Mouse (Mus musculus) megakaryocyte, embryonic 14.5 days (primary cell): ENCODE measurements around the gene Ankrd50. TPM values are rescaled to one million over a fixed set of nuclear protein-coding genes. Genes with fewer than 3 reads are reported as not detected.

Source experiments
- H3K27me3 ChIP-seq: replicated peaks from 2 replicates; pipeline ENCODE3; 2012; ENCODE audit warnings: inconsistent platforms
- H3K36me3 ChIP-seq: replicated peaks from 2 replicates; pipeline ENCODE3; 2012; ENCODE audit warnings: low read length, inconsistent platforms, mixed read lengths
- H3K4me1 ChIP-seq: 2 replicates; pipeline ENCODE4 v1.6.1; 2012; ENCODE audit warnings: inconsistent platforms
- H3K4me3 ChIP-seq: replicated peaks from 2 replicates; pipeline ENCODE3; 2012; ENCODE audit warnings: moderate library complexity, mild to moderate bottlenecking, inconsistent platforms
- H3K9me3 ChIP-seq: 2 replicates; pipeline ENCODE4 v1.6.1; 2012; ENCODE audit warnings: inconsistent platforms
- FLI1 ChIP-seq: IDR thresholded peaks from 2 replicates; pipeline ENCODE4 v1.6.1; 2012; ENCODE audit warnings: low read length, inconsistent platforms, mixed read lengths
- GATA1 ChIP-seq: IDR thresholded peaks from 3 replicates; pipeline ENCODE4 v1.6.1; 2012; ENCODE audit warnings: mixed read lengths, low read length, inconsistent platforms, borderline replicate concordance
- polyA plus RNA-seq: library from polyadenylated mRNA; stranded (reverse); fragments of >175 nt; gene quantifications from 2 replicates; pipeline ENCODE4 v1.2.3, GENCODE M21; 2012; ENCODE audit warnings: low replicate concordance; ENCODE audit not compliant: insufficient read depth

The Ankrd50 gene
- 1.1 and 1.2 TPM in 2 replicates for polyA plus RNA-seq

- TF ChIP-seq FLI1 (no peak), GATA1 (no peak)
- Histone ChIP-seq H3K27me3 (peaks cover 17% of the 10 kb centered on the region), H3K4me1 (peaks cover 14% of the 10 kb centered on the region), H3K9me3 (no peaks in the 10 kb centered on the region), H3K4me3 (peak within 1 kb of the TSS; percentile 95), H3K36me3 (peaks cover 3% of the 10 kb centered on the region)
Observed at GRCm38 (mm10) chr3:38484191-38485106, at the start of gene Ankrd50. Gene Ankrd50, minus strand, starts transcription at chr3:38484844.

GRCm38 (mm10) chr3:38534245-38534644, 49.6 kb upstream of the Ankrd50 start:
- TF ChIP-seq GATA1 (no peak), FLI1 (no peak)
- Histone ChIP-seq H3K4me1 (no peaks in the 10 kb centered on the region), H3K36me3 (no peaks in the 10 kb centered on the region), H3K9me3 (no peaks in the 10 kb centered on the region), H3K27me3 (no peaks in the 10 kb centered on the region), H3K4me3 (no peak overlapping the region)

- no peaks in the 10 kb centered on the region for H3K9me3 ChIP-seq
- no peak for TF ChIP-seq FLI1
- no peak for TF ChIP-seq GATA1
- no peaks in the 10 kb centered on the region for H3K36me3 ChIP-seq
- no peaks in the 10 kb centered on the region for H3K27me3 ChIP-seq
- H3K4me3 ChIP-seq: no peak overlapping the region
- H3K4me1 ChIP-seq: no peaks in the 10 kb centered on the region
Observed at GRCm38 (mm10) chr3:38520426-38520825, 35.8 kb upstream of the Ankrd50 start.

GRCm38 (mm10) chr3:38519971-38520370, 35.3 kb upstream of the Ankrd50 start:
- Histone ChIP-seq H3K4me1 (no peaks in the 10 kb centered on the region), H3K9me3 (no peaks in the 10 kb centered on the region), H3K36me3 (no peaks in the 10 kb centered on the region), H3K4me3 (no peak overlapping the region), H3K27me3 (no peaks in the 10 kb centered on the region)
- TF ChIP-seq GATA1 (no peak), FLI1 (no peak)

GRCm38 (mm10) chr3:38503606-38504005, 19.0 kb upstream of the Ankrd50 start:
- no peaks in the 10 kb centered on the region for H3K27me3 ChIP-seq
- no peaks in the 10 kb centered on the region for H3K4me1 ChIP-seq
- no peak for TF ChIP-seq GATA1
- no peak for TF ChIP-seq FLI1
- no peak overlapping the region for H3K4me3 ChIP-seq
- H3K9me3 ChIP-seq: no peaks in the 10 kb centered on the region
- no peaks in the 10 kb centered on the region for H3K36me3 ChIP-seq

- Histone ChIP-seq H3K9me3 (no peaks in the 10 kb centered on the region), H3K27me3 (peaks cover 2% of the 10 kb centered on the region), H3K36me3 (no peaks in the 10 kb centered on the region), H3K4me1 (no peaks in the 10 kb centered on the region), H3K4me3 (no peak overlapping the region)
- TF ChIP-seq FLI1 (no peak), GATA1 (no peak)
Observed at GRCm38 (mm10) chr3:38502156-38502555, 17.5 kb upstream of the Ankrd50 start.

GRCm38 (mm10) chr3:38501739-38502138, 17.1 kb upstream of the Ankrd50 start:
- no peaks in the 10 kb centered on the region for H3K4me1 ChIP-seq
- no peaks in the 10 kb centered on the region for H3K9me3 ChIP-seq
- TF ChIP-seq GATA1 (no peak), FLI1 (no peak)
- peaks cover 2% of the 10 kb centered on the region for H3K27me3 ChIP-seq
- no peaks in the 10 kb centered on the region for H3K36me3 ChIP-seq
- H3K4me3 ChIP-seq: no peak overlapping the region

- no peaks in the 10 kb centered on the region for H3K4me1 ChIP-seq
- no peak overlapping the region for H3K4me3 ChIP-seq
- H3K36me3 ChIP-seq: no peaks in the 10 kb centered on the region
- peaks cover 2% of the 10 kb centered on the region for H3K27me3 ChIP-seq
- no peaks in the 10 kb centered on the region for H3K9me3 ChIP-seq
- no peak for TF ChIP-seq GATA1
Observed at GRCm38 (mm10) chr3:38501316-38501715, 16.7 kb upstream of the Ankrd50 start.

- no peaks in the 10 kb centered on the region for H3K36me3 ChIP-seq
- H3K9me3 ChIP-seq: no peaks in the 10 kb centered on the region
- no peak overlapping the region for H3K4me3 ChIP-seq
- peaks cover 5% of the 10 kb centered on the region for H3K27me3 ChIP-seq
- TF ChIP-seq GATA1 (no peak), FLI1 (no peak)
- no peaks in the 10 kb centered on the region for H3K4me1 ChIP-seq
Observed at GRCm38 (mm10) chr3:38498561-38498960, 13.9 kb upstream of the Ankrd50 start.

GRCm38 (mm10) chr3:38496795-38497385, 12.2 kb upstream of the Ankrd50 start:
- Histone ChIP-seq H3K9me3 (no peaks in the 10 kb centered on the region), H3K27me3 (peaks cover 5% of the 10 kb centered on the region), H3K4me1 (no peaks in the 10 kb centered on the region; the same call in 1 of the 2 replicates), H3K36me3 (no peaks in the 10 kb centered on the region), H3K4me3 (no peak overlapping the region)
- no peak for TF ChIP-seq GATA1
- no peak for TF ChIP-seq FLI1
